Mouse (Mus musculus): ENCODE data around the gene H2-DMb2. TPM values are rescaled to one million over a fixed set of nuclear protein-coding genes. Genes with fewer than 3 reads are reported as not detected.

The H2-DMb2 gene
- polyA plus RNA-seq, 1 experiment from 2014 or later, result 0.28 TPM

GRCm38 (mm10) chr17:34117421-34118112, 25.5 kb upstream of the H2-DMb2 start:
- Histone ChIP-seq H3K27ac (ENCODE audit: low read depth, low read length) (no peak overlapping the region; the same call in 1 of the 2 replicates), H3K36me3 (ENCODE audit: control insufficient read depth, insufficient read depth, low read length) (peaks cover 38% of the 10 kb centered on the region), H3K9me3 (ENCODE audit: control insufficient read depth, low read length) (no peaks in the 10 kb centered on the region)

GRCm38 (mm10) chr17:34118113-34118872, 24.8 kb upstream of the H2-DMb2 start:
- under 1% methylated on average over 55 of the region's 67 CpGs for WGBS
- ATAC-seq, result no peak

More at GRCm38 (mm10) chr17:34117421-34118112, 25.5 kb upstream of the H2-DMb2 start:
- H3K9ac ChIP-seq (ENCODE audit: low read depth, low read length), result peak overlapping the region; percentile 84
- 0% methylated on average over 5 of the region's 5 CpGs for WGBS
- H3K4me3 ChIP-seq (ENCODE audit: low read length), result peak overlapping the region; percentile 86
- no peaks in the 10 kb centered on the region for H3K27me3 ChIP-seq (replicated peaks; ENCODE audit: control insufficient read depth, insufficient read depth, low read length)
- peak overlapping the region; percentile 84 for H3K4me2 ChIP-seq (ENCODE audit: low read length)
- no peak for ATAC-seq
- peaks cover 11% of the 10 kb centered on the region for H3K4me1 ChIP-seq (ENCODE audit: control insufficient read depth, insufficient read depth, low read depth, low read length)

GRCm38 (mm10) chr17:34118873-34119248, 24.2 kb upstream of the H2-DMb2 start:
- ATAC-seq, result no peak
- peak overlapping the region; percentile 84 for H3K4me2 ChIP-seq (ENCODE audit: low read length)
- WGBS, result under 1% methylated on average over 38 of the region's 38 CpGs
- H3K4me3 ChIP-seq (ENCODE audit: low read length), result peak overlapping the region; percentile 86
- H3K9me3 ChIP-seq (ENCODE audit: control insufficient read depth, low read length), result no peaks in the 10 kb centered on the region
- no peaks in the 10 kb centered on the region for H3K27me3 ChIP-seq (replicated peaks; ENCODE audit: control insufficient read depth, insufficient read depth, low read length)
- peaks cover 25% of the 10 kb centered on the region for H3K36me3 ChIP-seq (ENCODE audit: control insufficient read depth, insufficient read depth, low read length)
- peak overlapping the region; percentile 100 for H3K27ac ChIP-seq (ENCODE audit: low read depth, low read length)
- peaks cover 17% of the 10 kb centered on the region for H3K4me1 ChIP-seq (ENCODE audit: control insufficient read depth, insufficient read depth, low read depth, low read length)
- H3K9ac ChIP-seq (ENCODE audit: low read depth, low read length), result peak overlapping the region; percentile 84

More at GRCm38 (mm10) chr17:34118113-34118872, 24.8 kb upstream of the H2-DMb2 start:
- peak overlapping the region; percentile 86 for H3K4me3 ChIP-seq (ENCODE audit: low read length)
- peaks cover 31% of the 10 kb centered on the region for H3K36me3 ChIP-seq (ENCODE audit: control insufficient read depth, insufficient read depth, low read length)
- H3K4me2 ChIP-seq (ENCODE audit: low read length), result peak overlapping the region; percentile 84
- H3K4me1 ChIP-seq (ENCODE audit: control insufficient read depth, insufficient read depth, low read depth, low read length), result peaks cover 12% of the 10 kb centered on the region
- no peaks in the 10 kb centered on the region for H3K9me3 ChIP-seq (ENCODE audit: control insufficient read depth, low read length)
- peak overlapping the region; percentile 84 for H3K9ac ChIP-seq (ENCODE audit: low read depth, low read length)
- peak overlapping the region; percentile 100 for H3K27ac ChIP-seq (ENCODE audit: low read depth, low read length)
- H3K27me3 ChIP-seq (replicated peaks; ENCODE audit: control insufficient read depth, insufficient read depth, low read length), result no peaks in the 10 kb centered on the region

GRCm38 (mm10) chr17:34119249-34120179, 23.6 kb upstream of the H2-DMb2 start, which contains the start of gene H2-DMa:
Gene H2-DMa (plus strand): TSS chr17:34119541.
- H3K36me3 ChIP-seq (ENCODE audit: control insufficient read depth, insufficient read depth, low read length), result peaks cover 20% of the 10 kb centered on the region
- H3K4me1 ChIP-seq (ENCODE audit: control insufficient read depth, insufficient read depth, low read depth, low read length), result peaks cover 22% of the 10 kb centered on the region
- peak within 1 kb of the TSS; percentile 86 for H3K4me3 ChIP-seq (ENCODE audit: low read length)
- peak within 1 kb of the TSS; percentile 99 for H3K9ac ChIP-seq (ENCODE audit: low read depth, low read length)
- H3K27me3 ChIP-seq (replicated peaks; ENCODE audit: control insufficient read depth, insufficient read depth, low read length), result no peaks in the 10 kb centered on the region
- WGBS, result under 1% methylated on average over 93 of the region's 96 CpGs
- H3K27ac ChIP-seq (ENCODE audit: low read depth, low read length), result peak within 1 kb of the TSS; percentile 100
- ATAC-seq, result peak; percentile 83
- H3K9me3 ChIP-seq (ENCODE audit: control insufficient read depth, low read length), result no peaks in the 10 kb centered on the region
- H3K4me2 ChIP-seq (ENCODE audit: low read length), result peak within 1 kb of the TSS; percentile 84

- Histone ChIP-seq H3K36me3 (ENCODE audit: control insufficient read depth, insufficient read depth, low read length) (peaks cover 12% of the 10 kb centered on the region), H3K4me2 (ENCODE audit: low read length) (peak overlapping the region; percentile 84), H3K27me3 (replicated peaks; ENCODE audit: control insufficient read depth, insufficient read depth, low read length) (no peaks in the 10 kb centered on the region), H3K4me3 (ENCODE audit: low read length) (peak overlapping the region; percentile 86), H3K9me3 (ENCODE audit: control insufficient read depth, low read length) (no peaks in the 10 kb centered on the region), H3K27ac (ENCODE audit: low read depth, low read length) (peak overlapping the region; percentile 100), H3K9ac (ENCODE audit: low read depth, low read length) (peak overlapping the region; percentile 99), H3K4me1 (ENCODE audit: control insufficient read depth, insufficient read depth, low read depth, low read length) (peaks cover 28% of the 10 kb centered on the region)
- WGBS, result 0% methylated on average over 31 of the region's 42 CpGs
- peak; percentile 5; the same call in 1 of the 2 replicates for ATAC-seq
Measured at GRCm38 (mm10) chr17:34120180-34120723, 22.9 kb upstream of the H2-DMb2 start.

GRCm38 (mm10) chr17:34120814-34121171, 22.3 kb upstream of the H2-DMb2 start:
- H3K36me3 ChIP-seq (ENCODE audit: control insufficient read depth, insufficient read depth, low read length), result peaks cover 7% of the 10 kb centered on the region
- H3K4me2 ChIP-seq (ENCODE audit: low read length), result peak overlapping the region; percentile 84
- ATAC-seq, result no peak; the same call in 1 of the 2 replicates
- WGBS, result 0% methylated on average over 31 of the region's 31 CpGs
- H3K27me3 ChIP-seq (replicated peaks; ENCODE audit: control insufficient read depth, insufficient read depth, low read length), result no peaks in the 10 kb centered on the region
- peaks cover 28% of the 10 kb centered on the region for H3K4me1 ChIP-seq (ENCODE audit: control insufficient read depth, insufficient read depth, low read depth, low read length)
- H3K9ac ChIP-seq (ENCODE audit: low read depth, low read length), result peak overlapping the region; percentile 99
- no peaks in the 10 kb centered on the region for H3K9me3 ChIP-seq (ENCODE audit: control insufficient read depth, low read length)
- H3K4me3 ChIP-seq (ENCODE audit: low read length), result peak overlapping the region; percentile 86
- peak overlapping the region; percentile 100 for H3K27ac ChIP-seq (ENCODE audit: low read depth, low read length)

- Histone ChIP-seq H3K4me2 (ENCODE audit: low read length) (peak overlapping the region; percentile 84), H3K4me1 (ENCODE audit: control insufficient read depth, insufficient read depth, low read depth, low read length) (peaks cover 27% of the 10 kb centered on the region), H3K9ac (ENCODE audit: low read depth, low read length) (peak overlapping the region; percentile 99), H3K4me3 (ENCODE audit: low read length) (peak overlapping the region; percentile 86), H3K27ac (ENCODE audit: low read depth, low read length) (peak overlapping the region; percentile 100), H3K9me3 (ENCODE audit: control insufficient read depth, low read length) (no peaks in the 10 kb centered on the region), H3K36me3 (ENCODE audit: control insufficient read depth, insufficient read depth, low read length) (peaks cover 4% of the 10 kb centered on the region; the same call in 1 of the 2 replicates), H3K27me3 (replicated peaks; ENCODE audit: control insufficient read depth, insufficient read depth, low read length) (no peaks in the 10 kb centered on the region)
- peak; percentile 21 for ATAC-seq
- under 1% methylated on average over 31 of the region's 35 CpGs for WGBS
Measured at GRCm38 (mm10) chr17:34121172-34121878, 21.8 kb upstream of the H2-DMb2 start.

GRCm38 (mm10) chr17:34121879-34122187, 21.3 kb upstream of the H2-DMb2 start:
- Histone ChIP-seq H3K36me3 (ENCODE audit: control insufficient read depth, insufficient read depth, low read length) (peaks cover 4% of the 10 kb centered on the region; the same call in 1 of the 2 replicates), H3K27ac (ENCODE audit: low read depth, low read length) (peak overlapping the region; percentile 100), H3K4me3 (ENCODE audit: low read length) (peak overlapping the region; percentile 86), H3K27me3 (replicated peaks; ENCODE audit: control insufficient read depth, insufficient read depth, low read length) (no peaks in the 10 kb centered on the region), H3K9me3 (ENCODE audit: control insufficient read depth, low read length) (no peaks in the 10 kb centered on the region), H3K4me2 (ENCODE audit: low read length) (peak overlapping the region; percentile 84), H3K4me1 (ENCODE audit: control insufficient read depth, insufficient read depth, low read depth, low read length) (peaks cover 22% of the 10 kb centered on the region), H3K9ac (ENCODE audit: low read depth, low read length) (peak overlapping the region; percentile 99)
- WGBS, result under 1% methylated on average over 7 of the region's 10 CpGs
- ATAC-seq, result no peak

Data from hindbrain, embryonic 16.5 days (tissue).